Mouse (Mus musculus) MEL (cell line): ENCODE measurements around the gene Ptges3l. TPM values are rescaled to one million over a fixed set of nuclear protein-coding genes. Genes with fewer than 3 reads are reported as not detected.
"Not testable (repeated sequence)": the region's sequence is repeated elsewhere in the genome, so short reads cannot be mapped to it uniquely, and the experiment has no call there.

Experiments
- DNase-seq: peaks from one replicate; pipeline ENCODE4 v3.0.0; 2011; ENCODE audit warnings: low read depth, low spot score
- H3K27ac ChIP-seq: 2 replicates; pipeline ENCODE4 v1.5.1; 2012; ENCODE audit warnings: low read depth, mild to moderate bottlenecking, control low read depth, low read length, moderate library complexity; ENCODE audit not compliant: control insufficient read depth
- H3K27me3 ChIP-seq, 2 experiments: fragments of 150-350 bp in 1 of 2; sonication (generic) in 1 of 2; 2 replicates each; pipeline ENCODE4 v1.6.1; 2012; ENCODE audit warnings: low read length in 2 of 2, mild to moderate bottlenecking in 2 of 2, improper control_type of control experiment in 1 of 2, moderate library complexity in 1 of 2; ENCODE audit not compliant: insufficient read depth in 2 of 2, control insufficient read depth in 1 of 2
- H3K36me3 ChIP-seq, 2 experiments: 2 replicates each; pipeline ENCODE4 v1.6.1; 2012 to 2014; ENCODE audit warnings: low read length in 2 of 2, improper control_type of control experiment in 1 of 2, inconsistent platforms in 1 of 2, mild to moderate bottlenecking in 1 of 2; ENCODE audit not compliant: insufficient read depth in 2 of 2, control insufficient read depth in 1 of 2
- H3K4me1 ChIP-seq, 2 experiments: fragments of 150-350 bp in 1 of 2; sonication (generic) in 1 of 2; 2 replicates each; pipeline ENCODE4 v1.6.1; 2012; ENCODE audit warnings: low read length in 2 of 2, improper control_type of control experiment in 1 of 2, mild to moderate bottlenecking in 1 of 2; ENCODE audit not compliant: insufficient read depth in 2 of 2, control insufficient read depth in 1 of 2
- H3K4me3 ChIP-seq, 2 experiments: fragments of 150-350 bp in 1 of 2; sonication (generic) in 1 of 2; 2 replicates each; pipeline ENCODE4 v1.5.1; 2012; ENCODE audit warnings: low read depth in 2 of 2, low read length in 2 of 2, mild to moderate bottlenecking in 2 of 2, moderate library complexity in 2 of 2, control low read depth in 1 of 2, improper control_type of control experiment in 1 of 2; ENCODE audit not compliant: control insufficient read depth in 1 of 2, insufficient read depth in 1 of 2
- H3K79me2 ChIP-seq: 2 replicates; pipeline ENCODE4 v1.6.1; 2012; ENCODE audit warnings: mild to moderate bottlenecking, low read length, moderate library complexity; ENCODE audit not compliant: control insufficient read depth, poor library complexity, insufficient read depth
- H3K9ac ChIP-seq: 2 replicates; pipeline ENCODE4 v1.6.1; 2012; ENCODE audit warnings: low read depth, mild to moderate bottlenecking, control low read depth, low read length, moderate library complexity; ENCODE audit not compliant: control insufficient read depth, poor library complexity, severe bottlenecking
- H3K9me3 ChIP-seq: fragments of 150-350 bp; sonication (generic); replicated peaks from 2 replicates; pipeline ENCODE4 v1.6.1; 2012; ENCODE audit warnings: mild to moderate bottlenecking, low read length, improper control_type of control experiment, moderate library complexity; ENCODE audit not compliant: insufficient read depth
- CHD1 ChIP-seq: IDR thresholded peaks from 2 replicates; pipeline ENCODE4 v1.6.1; 2012; ENCODE audit warnings: low read depth, mild to moderate bottlenecking, inconsistent platforms, low read length, improper control_type of control experiment
- CHD2 ChIP-seq: IDR thresholded peaks from 2 replicates; pipeline ENCODE4 v1.6.1; 2011; ENCODE audit warnings: low read length, improper control_type of control experiment
- CTCF ChIP-seq, 3 experiments: IDR thresholded peaks in 2 of 3; conservative IDR thresholded peaks in 1 of 3; 2 replicates each; pipeline ENCODE4 v1.5.1; 2011 to 2012; ENCODE audit warnings: low read length in 3 of 3, low read depth in 2 of 3, mild to moderate bottlenecking in 2 of 3, improper control_type of control experiment in 1 of 3, inconsistent platforms in 1 of 3, mixed read lengths in 1 of 3, moderate library complexity in 1 of 3; ENCODE audit not compliant: control insufficient read depth in 1 of 3, insufficient read depth in 1 of 3, poor library complexity in 1 of 3, severe bottlenecking in 1 of 3
- ELF1 ChIP-seq: IDR thresholded peaks from 2 replicates; pipeline ENCODE4 v1.6.1; 2014; ENCODE audit warnings: low read depth, mild to moderate bottlenecking, inconsistent platforms, low read length, improper control_type of control experiment, moderate library complexity
- ETS1 ChIP-seq: IDR thresholded peaks from 2 replicates; pipeline ENCODE4 v1.6.1; 2012; ENCODE audit warnings: low read depth, mild to moderate bottlenecking, inconsistent platforms, low read length, improper control_type of control experiment, moderate library complexity
- GABPA ChIP-seq: IDR thresholded peaks from 2 replicates; pipeline ENCODE4 v1.6.1; 2012; ENCODE audit warnings: low read depth, mild to moderate bottlenecking, inconsistent platforms, low read length, improper control_type of control experiment, moderate library complexity
- HCFC1 ChIP-seq: IDR thresholded peaks from 2 replicates; pipeline ENCODE4 v1.6.1; 2012; ENCODE audit warnings: low read depth, mild to moderate bottlenecking, inconsistent platforms, low read length, improper control_type of control experiment, moderate library complexity
- JUND ChIP-seq: IDR thresholded peaks from 2 replicates; pipeline ENCODE4 v1.6.1; 2011; ENCODE audit warnings: low read depth, mild to moderate bottlenecking, improper control_type of control experiment, low read length
- MAX ChIP-seq: IDR thresholded peaks from 2 replicates; pipeline ENCODE4 v1.6.1; 2011; ENCODE audit warnings: low read length, improper control_type of control experiment
- MEF2A ChIP-seq: IDR thresholded peaks from 2 replicates; pipeline ENCODE4 v1.6.1; 2014; ENCODE audit warnings: low read depth, mild to moderate bottlenecking, inconsistent platforms, low read length, improper control_type of control experiment; ENCODE audit not compliant: poor library complexity, insufficient replicate concordance, severe bottlenecking; ENCODE audit errors: extremely low read depth
- MYB ChIP-seq: IDR thresholded peaks from 2 replicates; pipeline ENCODE4 v1.6.1; 2011; ENCODE audit warnings: mild to moderate bottlenecking, low read depth, low read length, improper control_type of control experiment
- NELFE ChIP-seq: IDR thresholded peaks from 2 replicates; pipeline ENCODE4 v1.6.1; 2011; ENCODE audit warnings: low read depth, low read length, improper control_type of control experiment
- TAL1 ChIP-seq: IDR thresholded peaks from 2 replicates; pipeline ENCODE4 v1.6.1; 2012; ENCODE audit warnings: mild to moderate bottlenecking, inconsistent platforms, low read length, moderate library complexity, mixed read lengths
- TCF12 ChIP-seq: IDR thresholded peaks from 2 replicates; pipeline ENCODE4 v1.6.1; 2014; ENCODE audit warnings: low read depth, mild to moderate bottlenecking, inconsistent platforms, low read length, improper control_type of control experiment, moderate library complexity
- UBTF ChIP-seq: IDR thresholded peaks from 2 replicates; pipeline ENCODE4 v1.6.1; 2012; ENCODE audit warnings: low read depth, mild to moderate bottlenecking, inconsistent platforms, low read length, improper control_type of control experiment, moderate library complexity, borderline replicate concordance; ENCODE audit not compliant: insufficient read depth
- ZC3H11A ChIP-seq: IDR thresholded peaks from 2 replicates; pipeline ENCODE4 v1.6.1; 2012; ENCODE audit warnings: low read depth, mild to moderate bottlenecking, inconsistent platforms, low read length, improper control_type of control experiment
- ZKSCAN1 ChIP-seq: IDR thresholded peaks from 2 replicates; pipeline ENCODE4 v1.6.1; 2012; ENCODE audit warnings: low read depth, mild to moderate bottlenecking, inconsistent platforms, low read length, improper control_type of control experiment, moderate library complexity
- polyA plus RNA-seq, 2 experiments: library from polyadenylated mRNA; stranded (reverse) in 1 of 2; unstranded in 1 of 2; fragments of >175 nt in 1 of 2; fragments of >200 nt in 1 of 2; gene quantifications; 2 replicates each; pipeline versions ENCODE4 v1.2.1 to v1.2.4; 2012; ENCODE audit warnings: low replicate concordance in 2 of 2, low read depth in 1 of 2; ENCODE audit not compliant: insufficient read length in 2 of 2, insufficient read depth in 1 of 2, missing spikeins in 1 of 2
- total RNA-seq: library from RNA; depleted of rRNA; stranded (reverse); fragments of 300-350 nt; gene quantifications from 2 replicates; pipeline ENCODE4 v1.2.3, GENCODE M21; 2012

Gene Ptges3l
- total and polyA plus RNA-seq, 3 experiments, result 1.4 to 2.3 TPM; not detected in 1

- no peak for TF ChIP-seq TCF12
Observed at GRCm38 (mm10) chr11:101395110-101395509, 30.0 kb downstream of the Ptges3l start (continued).

- Histone ChIP-seq H3K27me3 (peaks cover 17 to 21% of the 10 kb centered on the region in 2 experiments), H3K27ac (no peak overlapping the region), H3K9me3 (no peaks in the 10 kb centered on the region), H3K4me3 (no peak overlapping the region), H3K9ac (no peak overlapping the region), H3K79me2 (no peaks in the 10 kb centered on the region), H3K36me3 (no peaks in the 10 kb centered on the region), H3K4me1 (0 out of 4 replicates have a peak, but pooled peaks cover 0 to 3% of the 10 kb centered on the region in 2 experiments)
- DNase-seq, result no peak
- TF ChIP-seq MYB (no peak), GABPA (no peak), ELF1 (no peak), ETS1 (no peak), CHD1 (no peak), CHD2 (no peak), ZC3H11A (no peak), UBTF (no peak)
Observed at GRCm38 (mm10) chr11:101381817-101382216, 43.3 kb downstream of the Ptges3l start.

DNA sequence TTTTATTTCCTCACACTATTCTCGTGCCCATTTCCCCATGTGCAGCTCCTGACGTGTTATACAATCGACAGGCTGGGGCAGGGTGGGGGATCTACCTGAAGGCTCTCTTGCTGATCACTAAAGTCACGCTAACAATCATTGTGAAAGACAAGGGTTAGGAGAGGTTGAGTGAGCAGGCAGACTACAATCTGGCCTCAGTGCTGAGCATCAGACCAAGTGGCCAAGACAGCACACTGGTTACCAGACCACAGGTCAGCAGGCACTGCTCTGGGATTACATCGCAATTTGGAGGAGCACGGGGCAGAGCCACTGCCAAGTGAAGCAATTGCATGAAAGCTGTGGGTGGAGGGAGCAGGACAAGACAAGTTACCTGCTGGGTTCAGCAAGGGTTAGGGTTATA lies 46.2 kb downstream of the Ptges3l start:
- Histone ChIP-seq H3K9ac (no peak overlapping the region), H3K36me3 (no peaks in the 10 kb centered on the region), H3K27ac (no peak overlapping the region), H3K4me1 (no peaks in the 10 kb centered on the region), H3K27me3 (peaks cover 21 to 28% of the 10 kb centered on the region in 2 experiments), H3K79me2 (no peaks in the 10 kb centered on the region), H3K4me3 (no peak overlapping the region), H3K9me3 (no peaks in the 10 kb centered on the region)
- TF ChIP-seq JUND (no peak), ZKSCAN1 (no peak), CTCF (IDR thresholded peaks at IDR 0.05 in 2 of 3, conservative IDR thresholded peaks at IDR 0.05 in 1 of 3; ENCODE audit: control insufficient read depth in 1 of 3, insufficient read depth in 1 of 3, low read depth in 2 of 3, low read length in 3 of 3, poor library complexity in 1 of 3, severe bottlenecking in 1 of 3) (no peak), MEF2A (no peak), MAX (no peak), HCFC1 (no peak), NELFE (no peak), TAL1 (no peak)
- no peak for DNase-seq

GRCm38 (mm10) chr11:101378196-101378595 lies 46.9 kb downstream of the Ptges3l start:
- H3K4me1 ChIP-seq, H3K36me3 ChIP-seq, H3K9ac ChIP-seq, H3K27ac ChIP-seq, H3K9me3 ChIP-seq, H3K4me3 ChIP-seq, H3K79me2 ChIP-seq, DNase-seq: not testable (repeated sequence)
- H3K27me3 ChIP-seq, result peaks cover 19 to 28% of the 10 kb centered on the region in 2 experiments
